Mouse (Mus musculus) lung, postnatal 14 days (tissue): ENCODE results near the gene Lrrc4b.

Source experiments
- DNase-seq: peaks from one replicate; pipeline ENCODE4 v3.0.0; 2021

The Lrrc4b gene

DNA sequence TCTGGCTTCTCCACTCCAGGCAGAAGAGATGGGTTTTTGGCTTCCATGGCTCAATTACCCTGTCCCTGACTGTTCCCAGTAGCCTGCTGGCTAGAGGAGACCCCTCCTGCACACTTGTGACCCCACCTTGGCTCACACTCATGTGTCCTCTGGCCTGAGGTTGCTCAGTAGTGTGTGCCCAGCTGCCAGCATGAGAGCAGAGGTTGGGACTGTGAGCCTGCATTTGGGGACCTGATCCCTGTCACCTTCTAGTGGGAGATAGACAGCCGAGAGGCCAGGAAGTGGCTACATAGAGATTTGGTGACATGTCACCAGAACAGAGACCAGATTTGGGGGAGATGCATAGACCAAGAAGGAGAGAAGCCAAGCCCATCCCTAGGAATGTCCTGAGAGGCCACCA is 8.4 kb downstream of the Lrrc4b start:
- no peak for DNase-seq

DNA sequence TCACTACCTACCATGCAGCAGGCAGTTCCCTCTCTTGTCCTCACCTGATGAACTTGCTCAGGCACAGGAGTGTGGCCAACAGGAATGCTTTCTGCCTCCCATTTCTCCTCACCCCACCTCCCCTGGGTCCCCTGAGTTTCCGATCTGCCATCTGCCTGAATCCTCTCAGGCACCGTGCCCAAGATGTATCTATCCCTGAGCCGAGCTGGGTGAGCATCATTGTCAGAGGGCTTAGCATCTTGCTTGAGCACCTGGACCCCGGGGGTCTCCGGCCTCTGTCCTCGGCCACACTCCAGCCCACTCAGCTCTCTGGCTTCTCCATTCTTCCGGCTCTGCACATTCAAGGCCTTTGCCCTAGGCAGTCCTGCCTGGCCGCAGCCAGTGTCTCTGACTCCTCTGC is 9.1 kb downstream of the Lrrc4b start:
- DNase-seq, result no peak

DNA sequence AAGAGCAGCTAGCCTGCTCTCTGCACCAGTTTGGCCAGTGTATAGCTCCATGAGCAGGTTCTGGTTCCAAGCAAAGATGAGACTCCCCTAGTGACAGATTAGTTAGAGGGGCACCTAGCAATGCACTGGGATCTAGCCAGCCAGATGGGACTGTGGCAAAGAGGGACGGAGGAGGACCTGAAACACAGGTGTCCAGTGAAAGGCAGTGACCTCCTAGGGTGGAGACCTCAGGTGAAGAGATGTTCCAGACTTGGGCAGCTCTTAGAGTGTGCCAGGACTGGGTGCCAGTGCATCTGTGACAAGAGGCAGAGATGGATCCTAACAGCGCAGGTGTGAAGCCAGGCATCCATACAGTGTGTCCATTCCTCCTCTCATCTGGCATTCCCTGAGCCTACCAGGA is 10.9 kb downstream of the Lrrc4b start:
- DNase-seq, result no peak

DNA sequence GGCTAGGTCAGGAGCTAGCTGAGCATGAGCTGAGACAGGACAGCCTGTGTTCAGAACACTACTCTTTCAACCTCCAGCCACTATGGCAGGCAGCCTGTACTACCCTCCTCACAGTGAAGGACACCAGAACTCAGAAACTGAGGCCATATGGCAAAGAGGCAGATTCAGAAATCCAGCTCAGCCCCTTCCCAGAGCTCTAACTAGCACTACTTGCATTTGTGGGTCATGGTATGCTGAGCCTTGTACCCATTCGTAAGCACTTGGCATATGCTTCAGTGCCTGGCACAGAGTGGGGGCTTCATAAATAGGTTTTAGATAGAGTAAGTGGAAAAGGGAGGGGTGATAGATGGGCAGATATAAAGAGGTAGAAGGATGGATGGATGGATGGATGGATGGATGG is 11.7 kb downstream of the Lrrc4b start:
- no peak for DNase-seq

DNA sequence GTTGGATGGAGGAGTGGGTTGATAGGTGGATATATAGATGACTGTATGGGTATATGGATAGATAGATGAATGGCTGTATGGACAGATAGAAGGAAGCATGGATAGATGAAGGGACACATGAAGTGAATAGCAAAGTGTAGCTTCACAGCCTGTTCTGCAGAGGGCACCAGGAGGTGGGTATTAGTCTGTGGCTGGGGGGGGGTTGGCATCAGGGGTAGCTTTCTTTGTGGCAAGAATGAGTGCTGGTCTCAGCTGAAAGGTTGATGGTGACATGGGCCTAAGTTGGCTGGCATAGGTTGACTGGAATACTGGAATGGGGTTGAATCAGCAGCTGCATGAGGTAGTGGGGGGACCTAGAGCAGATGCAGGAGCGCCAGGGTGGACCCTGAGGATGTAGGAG is 12.4 kb downstream of the Lrrc4b start:
- DNase-seq, result no peak

DNA sequence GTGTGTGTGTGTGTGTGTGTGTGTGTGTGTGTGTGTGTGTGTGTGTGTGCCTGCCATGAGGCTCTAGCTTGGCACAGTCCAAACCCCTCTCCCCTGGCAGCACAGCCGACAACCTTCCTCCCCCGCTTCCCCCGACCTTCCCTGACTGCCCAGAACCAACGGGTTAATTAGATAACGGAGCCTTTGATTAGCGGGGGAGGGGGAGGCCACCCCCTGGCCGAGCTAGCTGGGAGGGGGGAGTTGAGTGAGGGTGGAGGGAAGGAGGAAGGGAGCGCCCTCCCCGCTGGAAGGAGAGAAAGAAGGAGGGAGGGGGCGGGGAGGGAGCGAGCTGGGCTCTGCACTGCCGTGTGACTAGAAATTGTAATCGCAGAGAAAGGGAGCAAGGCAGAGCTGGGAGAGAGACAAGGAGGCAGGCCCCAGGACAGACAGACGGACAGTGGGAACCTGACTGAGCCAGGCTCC is 12.9 kb downstream of the Lrrc4b start:
- DNase-seq, result no peak

DNA sequence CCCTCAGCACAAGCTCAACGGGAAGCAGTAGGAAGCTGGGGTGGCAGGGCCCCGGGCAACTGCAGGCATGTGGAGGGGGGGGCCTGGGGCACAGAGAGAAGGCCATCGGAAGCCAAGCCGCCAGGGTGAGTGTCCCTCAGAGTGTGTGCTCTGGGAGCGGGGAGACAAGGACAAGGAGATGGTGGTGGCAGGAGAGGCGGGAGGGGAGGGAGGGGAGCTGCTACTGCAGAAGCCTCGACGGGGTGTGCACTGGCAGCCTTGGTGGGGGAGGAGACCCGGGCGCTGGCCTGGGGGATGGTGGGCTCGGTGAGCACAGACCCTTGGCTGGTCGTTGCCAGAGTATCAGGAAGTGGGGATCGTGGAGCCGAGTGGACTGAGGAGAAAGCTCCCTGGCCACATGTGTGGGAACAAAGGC is 13.6 kb downstream of the Lrrc4b start:
- no peak for DNase-seq

DNA sequence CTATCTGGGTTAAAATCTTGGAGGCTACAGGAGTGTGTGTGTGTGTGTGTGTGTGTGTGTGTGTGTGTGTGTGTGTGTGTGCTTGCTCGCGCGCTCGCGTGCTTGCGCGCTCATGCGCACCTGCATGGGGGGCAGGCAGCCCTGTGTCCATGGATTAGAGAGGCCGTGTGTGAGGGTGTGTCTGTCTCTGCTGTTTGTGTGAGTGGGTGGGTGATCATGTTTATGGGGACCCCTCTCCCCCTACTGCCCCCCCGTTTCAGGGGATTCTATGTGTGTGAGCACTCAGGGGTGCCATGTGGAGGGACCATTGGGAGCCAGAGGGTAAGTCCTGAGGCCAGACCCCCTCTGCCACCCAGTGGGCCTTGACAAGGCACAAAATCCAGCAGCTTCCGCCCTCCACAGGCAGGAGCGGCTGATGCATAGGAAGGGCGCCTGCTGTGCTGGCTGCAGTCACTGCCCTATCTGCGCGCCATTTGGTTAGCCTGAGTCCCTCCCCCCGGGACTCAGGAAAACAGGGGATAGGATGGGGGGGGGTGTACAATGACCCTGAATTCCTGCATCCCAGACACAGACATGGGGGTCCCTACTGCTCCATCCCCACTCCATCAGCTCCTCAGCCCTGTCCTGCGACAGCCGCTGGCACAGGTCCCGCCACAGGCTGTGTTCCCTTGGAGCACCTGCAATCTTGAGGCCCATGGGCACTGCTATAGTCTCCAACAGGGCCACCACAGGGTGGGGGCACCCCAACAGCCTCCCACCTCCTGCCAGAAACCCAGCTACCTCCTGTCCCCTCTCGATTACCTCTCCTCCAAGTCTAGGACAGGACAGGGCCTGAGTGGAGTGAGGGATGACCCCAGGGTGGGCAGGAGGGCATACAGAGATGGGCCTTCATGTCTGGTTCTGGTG is 14.7 kb downstream of the Lrrc4b start:
- no peak for DNase-seq

DNA sequence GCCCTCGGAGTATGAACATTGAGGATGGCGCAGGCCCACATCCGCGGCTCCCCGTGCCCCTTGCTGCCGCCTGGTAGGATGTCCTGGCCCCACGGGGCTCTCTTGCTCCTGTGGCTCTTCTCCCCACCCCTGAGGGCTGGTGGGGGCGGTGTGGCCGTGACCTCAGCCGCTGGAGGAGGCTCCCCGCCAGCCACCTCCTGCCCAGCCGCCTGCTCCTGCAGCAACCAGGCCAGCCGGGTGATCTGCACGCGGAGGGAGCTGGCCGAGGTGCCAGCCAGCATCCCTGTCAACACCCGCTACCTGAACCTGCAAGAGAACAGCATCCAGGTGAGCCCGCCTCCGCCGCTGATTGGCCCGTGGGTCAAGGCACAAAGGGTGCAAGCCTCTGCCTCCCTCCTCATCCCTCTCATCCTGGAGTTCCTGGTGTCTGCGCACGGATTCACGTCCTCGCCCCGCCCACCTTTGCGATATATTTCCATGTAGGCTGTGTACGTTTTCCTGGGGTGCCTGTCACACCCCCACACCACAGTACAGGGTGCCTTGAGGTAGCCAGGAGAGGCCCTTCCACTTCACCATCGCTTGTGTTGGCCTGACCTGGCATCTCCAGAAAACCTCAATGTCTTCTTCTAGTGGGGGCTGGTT is 16.2 kb downstream of the Lrrc4b start:
- no peak for DNase-seq

DNA sequence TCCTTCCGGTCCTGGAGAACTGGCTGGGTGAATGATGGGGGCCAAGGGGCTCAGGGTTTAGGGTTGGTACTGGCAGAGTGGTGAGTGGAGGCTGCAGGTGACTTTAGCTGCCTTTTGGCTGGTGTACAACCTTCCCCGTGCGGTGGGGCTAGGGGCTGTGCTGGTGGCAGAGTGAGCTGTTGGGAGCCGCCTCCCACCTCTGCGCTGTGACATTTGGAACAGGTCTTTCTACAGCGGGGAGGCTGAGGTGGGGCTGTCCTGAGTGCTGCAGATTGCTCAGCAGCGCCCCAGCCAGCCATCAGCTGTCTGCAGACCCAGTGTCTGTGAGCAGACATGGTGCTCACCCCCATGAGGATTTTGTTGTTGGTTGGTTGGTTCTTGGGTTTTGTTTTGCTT is 16.7 kb downstream of the Lrrc4b start:
- DNase-seq, result no peak

DNA sequence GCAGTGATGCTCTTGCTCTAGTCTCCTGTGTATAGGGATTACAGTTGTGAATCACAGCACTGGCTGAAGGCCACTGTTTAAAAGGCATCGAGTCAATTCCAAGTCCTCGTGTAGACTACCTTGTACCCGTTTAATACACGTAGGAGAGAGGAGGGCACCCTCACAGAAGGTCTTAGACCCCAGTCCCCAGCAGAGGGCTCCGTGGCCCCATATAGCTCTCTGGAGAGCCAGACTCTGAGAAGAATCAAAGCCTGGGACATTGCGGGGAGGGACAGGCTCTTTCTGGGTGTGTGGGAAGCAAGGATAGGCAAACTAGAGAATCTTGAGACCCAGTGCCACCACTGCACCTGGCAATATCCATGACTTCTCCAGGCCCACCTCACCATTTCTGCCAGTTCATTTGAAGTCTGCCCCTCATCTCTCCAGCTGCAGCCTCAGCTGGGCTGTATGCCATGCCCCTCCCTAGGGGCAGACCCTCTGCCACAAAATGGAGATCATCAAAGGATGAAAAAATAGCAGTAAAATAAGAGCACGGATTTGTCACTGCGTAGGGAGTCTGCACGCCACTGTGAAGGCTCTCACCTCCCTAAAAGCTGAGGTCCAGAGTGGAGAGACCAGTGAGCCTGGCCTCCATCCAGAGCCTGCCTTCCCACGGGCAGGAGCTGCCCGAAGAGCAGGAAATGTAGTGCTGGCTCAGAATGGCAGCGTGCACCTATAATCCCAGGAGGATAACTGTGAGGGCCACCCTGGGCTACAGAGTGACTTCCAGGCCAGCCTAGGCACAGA is 17.4 kb downstream of the Lrrc4b start:
- DNase-seq, result no peak

DNA sequence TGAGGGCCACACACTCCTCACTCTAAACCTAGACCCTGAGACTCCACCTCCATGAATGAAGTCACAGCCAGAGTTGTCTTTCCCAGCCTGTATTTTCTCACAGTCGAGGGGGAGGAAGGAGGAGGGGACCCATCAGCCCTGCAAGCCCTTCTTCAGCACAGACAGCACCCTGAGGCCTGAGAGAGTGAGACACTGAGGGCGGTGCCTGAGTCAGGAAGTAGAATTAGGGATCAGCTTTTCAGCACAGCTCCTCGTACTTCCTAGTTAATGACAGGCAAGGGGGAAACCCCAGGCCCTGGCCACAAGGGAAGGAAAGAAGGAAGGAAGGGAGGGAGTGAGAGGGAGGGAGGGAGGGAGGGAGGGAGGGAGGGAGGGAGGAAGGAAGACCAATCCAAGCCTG is 24.4 kb downstream of the Lrrc4b start:
- DNase-seq, result no peak

DNA sequence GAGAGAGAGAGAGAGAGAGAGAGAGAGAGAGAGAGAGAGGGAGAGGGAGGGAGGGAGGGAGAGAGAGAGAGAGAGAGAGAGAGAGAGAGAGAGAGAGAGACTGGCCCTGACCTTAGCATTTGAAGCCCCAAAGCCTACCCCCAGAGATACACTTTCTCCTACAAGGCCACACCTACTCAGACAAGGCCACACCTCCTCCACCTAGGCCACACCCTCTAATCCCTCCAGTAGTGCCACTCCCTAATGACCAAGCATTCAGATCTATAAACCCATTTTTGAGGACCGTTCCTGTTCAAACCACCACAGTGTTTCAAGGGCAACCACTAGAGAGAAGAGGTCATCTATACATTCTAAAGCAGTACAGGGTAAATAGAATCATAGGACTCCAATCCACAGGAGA is 27.5 kb downstream of the Lrrc4b start:
- DNase-seq, result no peak

DNA sequence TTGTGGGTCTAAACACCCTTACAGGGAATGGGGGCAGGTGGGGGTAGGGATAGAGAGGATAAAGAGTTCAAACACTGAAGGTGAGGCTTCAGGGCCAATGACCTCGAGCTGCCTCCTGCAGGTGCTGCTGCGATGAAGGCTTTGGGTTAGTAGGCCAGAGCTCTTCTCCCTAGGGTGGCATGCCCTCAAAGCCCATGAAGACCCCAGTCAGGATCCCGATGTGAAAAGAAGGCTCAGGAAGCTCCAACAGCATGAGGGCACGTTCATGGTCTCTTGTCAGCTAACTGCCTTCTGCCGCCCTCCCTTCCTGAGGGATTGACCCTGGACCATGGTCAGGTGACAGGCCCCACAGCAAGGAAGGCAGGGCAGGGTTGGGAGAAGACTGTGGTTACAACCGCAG is 31.2 kb downstream of the Lrrc4b start:
- no peak for DNase-seq

DNA sequence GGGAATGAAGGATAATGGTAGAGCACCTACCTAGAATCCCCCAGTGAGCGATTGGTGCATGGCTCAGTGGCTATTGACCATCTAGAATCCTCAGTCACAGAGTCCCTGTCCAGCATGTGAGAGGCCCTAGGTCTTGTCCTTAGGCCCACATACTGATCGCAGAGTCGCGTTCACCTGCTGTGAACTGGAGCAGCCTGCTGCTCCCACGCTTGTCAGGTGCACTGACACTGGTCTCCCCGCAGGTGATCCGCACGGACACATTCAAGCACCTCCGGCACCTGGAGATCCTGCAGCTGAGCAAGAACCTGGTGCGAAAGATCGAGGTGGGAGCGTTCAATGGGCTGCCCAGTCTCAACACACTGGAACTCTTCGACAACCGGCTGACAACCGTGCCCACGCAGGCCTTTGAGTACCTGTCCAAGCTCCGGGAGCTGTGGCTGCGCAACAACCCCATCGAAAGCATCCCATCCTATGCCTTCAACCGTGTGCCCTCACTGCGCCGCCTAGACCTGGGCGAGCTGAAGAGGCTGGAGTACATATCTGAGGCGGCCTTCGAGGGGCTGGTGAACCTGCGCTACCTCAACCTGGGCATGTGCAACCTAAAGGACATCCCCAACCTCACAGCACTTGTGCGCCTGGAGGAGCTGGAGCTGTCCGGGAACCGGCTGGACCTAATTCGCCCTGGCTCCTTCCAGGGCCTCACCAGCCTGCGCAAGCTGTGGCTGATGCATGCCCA is 32.1 kb downstream of the Lrrc4b start:
- no peak for DNase-seq

DNA sequence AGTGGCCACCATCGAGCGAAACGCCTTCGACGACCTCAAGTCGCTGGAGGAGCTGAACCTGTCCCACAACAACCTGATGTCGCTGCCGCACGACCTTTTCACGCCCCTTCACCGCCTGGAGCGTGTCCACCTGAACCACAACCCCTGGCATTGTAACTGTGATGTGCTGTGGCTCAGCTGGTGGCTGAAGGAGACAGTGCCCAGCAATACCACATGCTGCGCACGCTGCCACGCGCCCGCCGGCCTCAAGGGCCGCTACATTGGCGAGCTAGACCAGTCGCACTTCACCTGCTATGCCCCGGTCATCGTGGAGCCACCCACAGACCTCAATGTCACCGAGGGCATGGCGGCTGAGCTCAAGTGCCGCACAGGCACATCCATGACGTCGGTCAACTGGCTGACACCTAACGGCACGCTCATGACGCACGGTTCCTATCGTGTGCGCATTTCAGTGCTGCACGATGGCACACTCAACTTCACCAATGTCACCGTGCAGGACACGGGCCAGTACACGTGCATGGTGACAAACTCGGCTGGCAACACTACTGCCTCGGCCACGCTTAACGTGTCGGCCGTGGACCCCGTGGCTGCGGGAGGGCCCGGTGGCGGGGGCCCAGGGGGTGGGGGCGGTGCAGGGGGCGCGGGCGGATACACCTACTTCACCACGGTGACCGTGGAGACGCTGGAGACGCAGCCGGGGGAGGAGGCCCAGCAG is 32.8 kb downstream of the Lrrc4b start:
- no peak for DNase-seq

DNA sequence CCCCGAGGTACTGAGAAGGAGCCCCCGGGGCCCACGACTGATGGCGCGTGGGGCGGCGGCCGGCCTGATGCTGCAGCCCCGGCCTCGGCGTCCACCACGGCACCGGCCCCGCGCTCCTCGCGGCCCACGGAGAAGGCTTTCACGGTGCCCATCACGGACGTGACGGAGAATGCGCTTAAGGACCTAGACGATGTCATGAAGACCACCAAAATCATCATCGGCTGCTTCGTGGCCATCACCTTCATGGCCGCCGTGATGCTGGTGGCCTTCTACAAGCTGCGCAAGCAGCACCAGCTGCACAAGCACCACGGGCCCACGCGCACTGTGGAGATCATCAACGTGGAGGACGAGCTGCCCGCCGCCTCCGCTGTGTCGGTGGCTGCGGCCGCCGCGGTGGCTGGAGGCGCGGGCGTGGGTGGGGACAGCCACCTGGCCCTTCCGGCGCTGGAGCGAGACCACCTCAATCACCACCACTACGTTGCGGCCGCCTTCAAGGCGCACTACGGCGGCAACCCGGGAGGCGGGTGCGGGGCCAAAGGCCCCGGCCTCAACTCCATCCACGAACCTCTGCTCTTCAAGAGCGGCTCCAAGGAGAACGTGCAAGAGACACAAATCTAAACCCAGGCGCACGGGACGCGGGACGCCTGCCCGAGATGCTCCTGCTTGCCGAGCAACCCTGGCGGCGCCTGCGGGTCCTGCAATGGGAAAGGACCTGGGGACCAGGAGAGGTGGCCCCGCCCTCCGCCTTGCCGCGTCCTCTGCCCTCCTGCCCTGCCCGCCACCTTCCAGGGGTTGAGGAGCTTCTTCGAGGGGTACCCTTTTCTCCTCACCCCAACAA is 33.6 kb downstream of the Lrrc4b start:
- DNase-seq, result no peak

DNA sequence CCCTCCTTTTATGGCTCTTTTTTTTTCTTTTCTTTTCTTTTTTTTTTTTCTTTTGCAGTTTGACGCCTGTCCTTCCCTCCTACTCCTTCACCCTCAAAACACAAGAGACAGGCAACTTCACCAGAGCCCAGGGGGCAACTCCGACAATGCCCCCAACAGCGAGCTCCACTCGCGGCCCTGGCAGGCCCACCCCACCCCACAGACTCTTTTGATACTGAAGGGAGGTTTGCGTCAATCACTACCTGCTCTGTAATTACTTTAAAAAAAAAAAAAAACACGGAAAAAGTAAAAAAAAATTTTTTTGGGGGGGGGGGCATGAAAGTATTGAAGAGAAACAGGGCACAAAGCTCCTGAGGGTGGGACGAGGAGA is 34.2 kb downstream of the Lrrc4b start:
- DNase-seq, result no peak

DNA sequence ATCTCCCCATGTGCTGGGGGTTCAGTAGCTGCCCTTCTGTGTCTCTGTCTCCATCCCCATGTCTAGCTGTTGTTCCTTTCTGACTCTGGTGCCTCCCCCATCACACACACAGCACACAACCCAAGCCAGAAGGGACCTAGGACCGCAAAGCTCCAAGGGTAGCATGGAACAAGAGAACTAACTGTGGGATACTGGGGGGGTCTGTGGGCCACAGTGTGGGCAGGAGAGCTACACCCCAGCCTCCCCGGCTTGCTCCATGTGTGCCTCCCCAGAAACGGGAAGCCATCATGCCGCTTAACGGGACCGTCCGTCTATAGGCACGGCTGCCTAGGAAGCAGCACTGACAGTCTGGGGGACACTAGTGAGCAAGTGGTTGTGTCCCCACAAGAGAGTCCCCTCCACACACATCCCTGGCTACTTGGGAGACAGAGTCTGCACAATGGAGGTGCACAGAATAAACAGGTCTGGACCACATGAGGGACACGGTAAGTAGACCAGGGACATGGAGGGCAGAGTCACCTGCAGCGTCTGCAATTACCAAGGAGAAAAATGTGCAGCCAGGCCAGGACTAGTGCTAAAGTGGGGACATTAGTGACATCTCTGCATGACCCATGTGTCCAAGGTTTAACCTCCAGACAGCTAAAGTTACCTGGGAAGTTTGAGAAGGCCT is 34.9 kb downstream of the Lrrc4b start:
- no peak for DNase-seq

DNA sequence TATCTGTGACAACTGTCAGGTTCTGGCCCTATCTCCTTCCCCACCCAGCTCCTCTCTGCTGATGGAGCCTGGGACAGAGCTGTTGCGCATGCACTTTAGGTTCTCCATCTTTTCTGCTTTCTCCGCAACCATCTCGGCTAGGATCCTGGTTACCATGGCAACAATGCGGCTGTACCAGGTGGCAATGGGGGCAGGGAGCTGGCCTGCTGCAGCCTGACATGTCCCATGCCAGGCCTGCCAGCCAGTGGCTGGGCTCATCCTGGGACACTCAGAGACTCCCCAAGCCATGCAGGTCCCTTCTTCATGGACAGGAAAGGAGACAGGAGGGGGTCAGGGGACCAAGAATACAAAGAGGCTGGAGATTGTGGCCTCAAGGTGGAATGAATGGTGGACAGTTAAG is 35.7 kb downstream of the Lrrc4b start:
- DNase-seq, result no peak

DNA sequence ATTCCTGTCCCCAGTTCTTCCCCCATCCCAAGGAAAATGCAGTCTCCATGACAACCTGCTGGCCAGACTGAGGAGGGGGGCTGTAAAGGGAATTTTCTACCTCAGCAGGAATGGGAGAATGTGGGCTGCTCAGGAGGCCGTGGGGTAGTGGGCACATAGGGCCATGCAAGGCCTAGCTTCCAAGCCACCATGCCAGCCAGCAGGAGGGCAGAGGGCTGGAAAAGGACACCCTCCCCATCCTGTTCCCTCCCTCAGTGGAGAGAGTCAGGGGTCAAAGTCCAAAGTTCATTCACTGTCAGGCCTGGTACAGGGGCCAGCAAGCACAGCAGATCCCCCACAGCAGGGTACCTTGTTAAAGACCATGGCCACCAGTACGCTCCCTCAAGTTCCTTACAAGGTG is 36.3 kb downstream of the Lrrc4b start, which contains the start of gene Aspdh:
Gene Aspdh, plus strand, starts transcription at position 281 of the 400 bp plus-strand sequence.
- DNase-seq, result no peak
